Mouse (Mus musculus) erythroblast, embryonic 14.5 days (primary cell): ENCODE data around the gene Ethe1. TPM values are rescaled to one million over a fixed set of nuclear protein-coding genes. Genes with fewer than 3 reads are reported as not detected.

Experiments
- H3K27me3 ChIP-seq: 2 replicates; pipeline ENCODE4 v1.6.1; 2012; ENCODE audit warnings: inconsistent platforms; ENCODE audit not compliant: control insufficient read depth
- H3K36me3 ChIP-seq: 2 replicates; pipeline ENCODE4 v1.6.1; 2012; ENCODE audit warnings: mild to moderate bottlenecking, inconsistent platforms; ENCODE audit not compliant: control insufficient read depth
- H3K4me1 ChIP-seq: 2 replicates; pipeline ENCODE4 v1.6.1; 2012; ENCODE audit warnings: inconsistent platforms; ENCODE audit not compliant: control insufficient read depth
- H3K4me3 ChIP-seq: replicated peaks from 2 replicates; pipeline ENCODE3; 2012; ENCODE audit warnings: moderate library complexity, mild to moderate bottlenecking, inconsistent platforms
- H3K9me3 ChIP-seq: 2 replicates; pipeline ENCODE4 v1.6.1; 2012; ENCODE audit warnings: low read length, inconsistent platforms, mixed read lengths; ENCODE audit not compliant: control insufficient read depth
- GATA1 ChIP-seq: IDR thresholded peaks from 2 replicates; pipeline ENCODE4 v1.6.1; 2012; ENCODE audit warnings: low read length, inconsistent platforms, mixed read lengths
- TAL1 ChIP-seq: IDR thresholded peaks from 3 replicates; pipeline ENCODE4 v1.6.1; 2012; ENCODE audit warnings: low read length, inconsistent platforms, mixed read lengths
- polyA plus RNA-seq: library from polyadenylated mRNA; stranded (reverse); fragments of >175 nt; gene quantifications from 2 replicates; pipeline ENCODE4 v1.2.3, GENCODE M21; 2012

Gene Ethe1
- polyA plus RNA-seq, 1 experiment = 1.8 TPM

GRCm38 (mm10) chr7:24605561-24605960 is 18.2 kb downstream of the Ethe1 start:
- peaks cover 6% of the 10 kb centered on the region for H3K27me3 ChIP-seq
- TF ChIP-seq TAL1 (no peak), GATA1 (no peak)
- H3K4me3 ChIP-seq = no peak overlapping the region
- peaks cover 6% of the 10 kb centered on the region for H3K36me3 ChIP-seq
- H3K4me1 ChIP-seq = peaks cover 16% of the 10 kb centered on the region
- peaks cover 2% of the 10 kb centered on the region; the same call in 1 of the 2 replicates for H3K9me3 ChIP-seq

GRCm38 (mm10) chr7:24606046-24606445 is 18.7 kb downstream of the Ethe1 start:
- peaks cover 11% of the 10 kb centered on the region for H3K27me3 ChIP-seq
- peaks cover 18% of the 10 kb centered on the region for H3K4me1 ChIP-seq
- H3K4me3 ChIP-seq = no peak overlapping the region
- peaks cover 6% of the 10 kb centered on the region for H3K36me3 ChIP-seq
- TF ChIP-seq TAL1 (no peak), GATA1 (no peak)
- peaks cover 2% of the 10 kb centered on the region; the same call in 1 of the 2 replicates for H3K9me3 ChIP-seq

DNA sequence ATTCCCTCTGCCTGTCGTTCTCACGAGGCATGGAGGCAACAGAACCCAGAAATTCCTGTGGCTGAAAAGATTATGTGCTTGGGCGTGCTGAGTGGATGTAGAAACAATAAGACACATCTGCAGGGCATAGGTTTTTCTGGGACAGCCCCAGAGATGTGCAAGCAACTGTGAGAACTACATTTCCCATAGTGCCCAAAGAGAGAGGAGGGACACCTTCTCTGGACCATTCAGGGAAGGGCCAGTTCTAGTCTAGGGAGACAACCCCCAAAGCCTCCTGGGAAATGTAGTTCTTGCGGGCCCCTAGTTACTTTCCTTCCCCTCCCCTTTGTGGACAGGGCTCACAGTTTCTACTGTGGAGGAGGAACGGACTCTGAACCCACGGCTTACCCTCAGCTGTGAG is 20.7 kb downstream of the Ethe1 start:
- peaks cover 30% of the 10 kb centered on the region for H3K27me3 ChIP-seq
- peaks cover 2% of the 10 kb centered on the region; the same call in 1 of the 2 replicates for H3K9me3 ChIP-seq
- H3K4me1 ChIP-seq = peaks cover 28% of the 10 kb centered on the region
- TF ChIP-seq TAL1 (no peak), GATA1 (no peak)
- peaks cover 6% of the 10 kb centered on the region for H3K36me3 ChIP-seq
- H3K4me3 ChIP-seq = no peak overlapping the region

DNA sequence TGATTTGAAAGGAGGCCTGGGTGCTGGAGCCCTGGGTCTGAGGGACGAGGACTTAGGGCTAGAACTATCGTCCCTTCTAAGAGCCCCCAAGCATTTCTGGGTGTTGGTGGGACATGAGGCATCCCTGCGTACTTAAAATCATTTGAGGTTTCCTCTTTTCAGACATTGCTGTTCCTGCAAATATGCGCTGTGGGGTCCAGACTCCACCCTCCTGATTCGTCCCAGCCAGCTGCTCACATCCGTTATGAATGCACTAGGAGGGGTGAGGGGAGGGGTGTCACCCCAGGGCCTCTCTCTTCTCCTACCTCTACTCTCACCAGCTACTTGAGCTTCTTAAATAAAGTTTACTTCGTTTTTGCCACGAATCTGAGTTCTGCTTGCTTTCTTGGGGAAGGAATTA is 21.2 kb downstream of the Ethe1 start:
- TF ChIP-seq TAL1 (no peak), GATA1 (no peak)
- no peak overlapping the region for H3K4me3 ChIP-seq

GRCm38 (mm10) chr7:24610144-24610878 is 23.0 kb downstream of the Ethe1 start, which contains the start of gene Phldb3:
Gene Phldb3, plus strand, starts transcription at chr7:24610763.
- Histone ChIP-seq H3K9me3 (peaks cover 2% of the 10 kb centered on the region; the same call in 1 of the 2 replicates), H3K4me1 (peaks cover 28% of the 10 kb centered on the region), H3K27me3 (peaks cover 36% of the 10 kb centered on the region), H3K36me3 (peaks cover 3% of the 10 kb centered on the region; the same call in 1 of the 2 replicates), H3K4me3 (peak within 1 kb of the TSS; percentile 67)
- TF ChIP-seq TAL1 (no peak), GATA1 (no peak)

More for the DNA sequence above, 21.2 kb downstream of the Ethe1 start:
- H3K27me3 ChIP-seq = peaks cover 36% of the 10 kb centered on the region
- H3K4me1 ChIP-seq = peaks cover 28% of the 10 kb centered on the region
- H3K36me3 ChIP-seq = peaks cover 6% of the 10 kb centered on the region
- H3K9me3 ChIP-seq = peaks cover 2% of the 10 kb centered on the region; the same call in 1 of the 2 replicates

DNA sequence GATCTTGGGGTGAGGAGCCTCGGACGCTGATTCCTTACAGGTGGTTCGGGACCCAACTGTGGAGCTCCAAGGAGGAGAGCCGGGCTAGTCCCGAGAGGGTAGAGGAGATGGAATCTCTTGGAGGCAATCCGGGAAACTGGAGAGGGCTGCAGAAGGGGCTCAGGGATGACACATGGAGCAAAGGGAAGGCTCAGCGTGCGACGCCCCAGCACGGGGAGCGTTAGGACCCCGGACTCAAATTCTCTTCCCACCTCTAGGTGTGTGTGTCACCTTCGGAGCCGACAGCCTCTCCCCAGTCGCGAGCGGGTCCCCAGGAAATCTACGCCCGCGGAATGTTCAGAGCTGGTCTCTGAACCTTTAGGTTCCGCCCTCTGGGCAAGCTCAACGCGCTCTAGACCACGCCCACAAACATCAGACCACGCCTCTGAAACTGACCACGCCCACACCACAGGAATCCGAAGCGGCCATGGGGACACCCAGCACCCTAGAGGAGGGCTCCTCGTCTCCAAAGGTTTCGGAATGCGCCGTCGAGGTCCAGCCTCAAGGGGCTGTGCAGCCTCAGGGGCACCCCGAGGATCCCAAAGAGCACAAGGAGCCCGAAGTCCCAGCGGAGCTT is 23.6 kb downstream of the Ethe1 start:
- H3K4me3 ChIP-seq = peak overlapping the region; percentile 67
- peaks cover 3% of the 10 kb centered on the region; the same call in 1 of the 2 replicates for H3K36me3 ChIP-seq
- peaks cover 28% of the 10 kb centered on the region for H3K4me1 ChIP-seq
- peaks cover 36% of the 10 kb centered on the region for H3K27me3 ChIP-seq
- TF ChIP-seq TAL1 (no peak), GATA1 (no peak)
- peaks cover 2% of the 10 kb centered on the region; the same call in 1 of the 2 replicates for H3K9me3 ChIP-seq

GRCm38 (mm10) chr7:24611709-24612108 is 24.4 kb downstream of the Ethe1 start:
- H3K36me3 ChIP-seq = peaks cover 3% of the 10 kb centered on the region; the same call in 1 of the 2 replicates
- no peak for TF ChIP-seq GATA1
- TF ChIP-seq TAL1 = no peak
- peaks cover 2% of the 10 kb centered on the region; the same call in 1 of the 2 replicates for H3K9me3 ChIP-seq
- peaks cover 28% of the 10 kb centered on the region for H3K4me1 ChIP-seq
- peaks cover 36% of the 10 kb centered on the region for H3K27me3 ChIP-seq
- peak overlapping the region; percentile 67 for H3K4me3 ChIP-seq

DNA sequence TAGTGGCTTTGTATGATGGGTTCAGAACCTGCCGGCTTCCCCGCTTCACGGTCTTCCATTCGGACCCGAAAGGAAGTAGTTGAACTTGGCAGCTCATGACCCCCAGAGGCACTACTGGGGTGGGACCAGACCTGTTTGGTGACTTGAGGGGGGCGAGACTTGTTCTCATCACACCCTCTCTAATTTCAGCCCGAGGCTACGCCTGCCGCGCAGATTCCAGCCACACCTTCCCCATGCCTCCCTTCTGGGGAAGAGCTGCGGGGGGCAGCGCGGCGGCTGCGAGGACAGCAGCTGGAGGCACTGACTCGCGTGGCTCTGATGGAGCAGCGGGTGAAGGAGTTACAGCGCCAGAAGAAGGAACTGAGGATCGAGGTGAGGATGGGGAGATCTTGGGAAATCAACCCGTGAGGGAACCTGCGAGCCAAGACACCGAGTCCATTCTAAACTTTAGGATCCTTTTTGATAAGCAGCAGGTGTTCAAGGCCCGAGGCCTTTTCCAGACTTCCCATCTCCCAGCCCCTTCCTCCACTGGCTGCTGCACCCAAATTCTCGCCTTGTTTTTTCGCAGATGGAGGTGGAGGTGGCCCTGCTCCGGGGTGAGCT is 25.1 kb downstream of the Ethe1 start:
- Histone ChIP-seq H3K36me3 (no peaks in the 10 kb centered on the region), H3K4me1 (peaks cover 28% of the 10 kb centered on the region), H3K4me3 (no peak overlapping the region), H3K9me3 (peaks cover 2% of the 10 kb centered on the region; the same call in 1 of the 2 replicates), H3K27me3 (peaks cover 36% of the 10 kb centered on the region)
- TF ChIP-seq GATA1 = no peak
- TF ChIP-seq TAL1 = no peak

- TF ChIP-seq TAL1 (no peak), GATA1 (no peak)
- Histone ChIP-seq H3K36me3 (no peaks in the 10 kb centered on the region), H3K9me3 (no peaks in the 10 kb centered on the region), H3K27me3 (peaks cover 36% of the 10 kb centered on the region), H3K4me1 (peaks cover 28% of the 10 kb centered on the region), H3K4me3 (no peak overlapping the region)
These were observed 27.5 kb downstream of the Ethe1 start for GRCm38 (mm10) chr7:24614816-24615215.
